Mouse (Mus musculus): ENCODE data around the gene Glt1d1. TPM values are rescaled to one million over a fixed set of nuclear protein-coding genes. Genes with fewer than 3 reads are reported as not detected.

The Glt1d1 gene
- total and polyA plus RNA-seq, 2 experiments from 2014 or later = 1.3 to 9.6 TPM

GRCm38 (mm10) chr5:127637622-127638021, 5.6 kb downstream of the Glt1d1 start:
- ATAC-seq (ENCODE audit: low FRiP score) (no peak), DNase-seq (ENCODE audit: low spot score) (no peak)
- Histone ChIP-seq H3K4me2 (ENCODE audit: low read depth, low read length, poor library complexity, severe bottlenecking) (no peak overlapping the region), H3K27me3 (ENCODE audit: insufficient read depth, low read length) (no peaks in the 10 kb centered on the region), H3K4me1 (ENCODE audit: insufficient read depth, low read length) (no peaks in the 10 kb centered on the region), H3K27ac (ENCODE audit: low read depth, low read length) (no peak overlapping the region), H3K9me3 (ENCODE audit: low read length) (no peaks in the 10 kb centered on the region), H3K36me3 (ENCODE audit: insufficient read depth, low read length) (no peaks in the 10 kb centered on the region), H3K4me3 (ENCODE audit: low read depth, low read length) (no peak overlapping the region), H3K9ac (replicated peaks; ENCODE audit: low read length, poor library complexity, severe bottlenecking) (no peak overlapping the region)
- no peak for TF ChIP-seq CTCF (IDR thresholded peaks at IDR 0.05)
- WGBS = 76% methylated on average over 4 of the region's 4 CpGs

- TF ChIP-seq CTCF (IDR thresholded peaks at IDR 0.05) = no peak
- no peak overlapping the region for H3K4me3 ChIP-seq (ENCODE audit: low read depth, low read length)
- H3K9me3 ChIP-seq (ENCODE audit: low read length) = no peaks in the 10 kb centered on the region
- H3K36me3 ChIP-seq (ENCODE audit: insufficient read depth, low read length) = no peaks in the 10 kb centered on the region
- H3K4me2 ChIP-seq (ENCODE audit: low read depth, low read length, poor library complexity, severe bottlenecking) = no peak overlapping the region
- H3K27me3 ChIP-seq (ENCODE audit: insufficient read depth, low read length) = no peaks in the 10 kb centered on the region
- DNase-seq (ENCODE audit: low spot score) = no peak
- H3K9ac ChIP-seq (replicated peaks; ENCODE audit: low read length, poor library complexity, severe bottlenecking) = no peak overlapping the region
- WGBS = 91% methylated on average over 2 of the region's 2 CpGs
- no peak for ATAC-seq (ENCODE audit: low FRiP score)
- H3K4me1 ChIP-seq (ENCODE audit: insufficient read depth, low read length) = no peaks in the 10 kb centered on the region
- H3K27ac ChIP-seq (ENCODE audit: low read depth, low read length) = no peak overlapping the region
These were observed 6.1 kb downstream of the Glt1d1 start for GRCm38 (mm10) chr5:127638177-127638576.

- DNase-seq (ENCODE audit: low spot score) (no peak), ATAC-seq (ENCODE audit: low FRiP score) (no peak)
- H3K27ac ChIP-seq (ENCODE audit: low read depth, low read length) = no peak overlapping the region
- WGBS = 89% methylated on average over 6 of the region's 6 CpGs
- no peaks in the 10 kb centered on the region for H3K27me3 ChIP-seq (ENCODE audit: insufficient read depth, low read length)
- no peaks in the 10 kb centered on the region for H3K36me3 ChIP-seq (ENCODE audit: insufficient read depth, low read length)
- no peaks in the 10 kb centered on the region for H3K4me1 ChIP-seq (ENCODE audit: insufficient read depth, low read length)
- H3K4me3 ChIP-seq (ENCODE audit: low read depth, low read length) = no peak overlapping the region
- H3K4me2 ChIP-seq (ENCODE audit: low read depth, low read length, poor library complexity, severe bottlenecking) = no peak overlapping the region
- H3K9me3 ChIP-seq (ENCODE audit: low read length) = no peaks in the 10 kb centered on the region
- no peak for TF ChIP-seq CTCF (IDR thresholded peaks at IDR 0.05)
- no peak overlapping the region for H3K9ac ChIP-seq (replicated peaks; ENCODE audit: low read length, poor library complexity, severe bottlenecking)
These were observed 7.1 kb downstream of the Glt1d1 start for GRCm38 (mm10) chr5:127639067-127639605.

- Histone ChIP-seq H3K27me3 (ENCODE audit: insufficient read depth, low read length) (no peaks in the 10 kb centered on the region), H3K9ac (replicated peaks; ENCODE audit: low read length, poor library complexity, severe bottlenecking) (no peak overlapping the region), H3K4me3 (ENCODE audit: low read depth, low read length) (no peak overlapping the region), H3K36me3 (ENCODE audit: insufficient read depth, low read length) (no peaks in the 10 kb centered on the region), H3K4me1 (ENCODE audit: insufficient read depth, low read length) (no peaks in the 10 kb centered on the region), H3K9me3 (ENCODE audit: low read length) (no peaks in the 10 kb centered on the region), H3K27ac (ENCODE audit: low read depth, low read length) (no peak overlapping the region), H3K4me2 (ENCODE audit: low read depth, low read length, poor library complexity, severe bottlenecking) (no peak overlapping the region)
- no peak for TF ChIP-seq CTCF (IDR thresholded peaks at IDR 0.05)
- ATAC-seq (ENCODE audit: low FRiP score) (no peak), DNase-seq (ENCODE audit: low spot score) (no peak)
- 96% methylated on average over 13 of the region's 13 CpGs for WGBS
These were observed 7.6 kb downstream of the Glt1d1 start for GRCm38 (mm10) chr5:127639635-127640034.

GRCm38 (mm10) chr5:127640359-127640758, 8.3 kb downstream of the Glt1d1 start:
- no peaks in the 10 kb centered on the region for H3K27me3 ChIP-seq (ENCODE audit: insufficient read depth, low read length)
- no peak overlapping the region for H3K4me3 ChIP-seq (ENCODE audit: low read depth, low read length)
- no peaks in the 10 kb centered on the region for H3K4me1 ChIP-seq (ENCODE audit: insufficient read depth, low read length)
- H3K9ac ChIP-seq (replicated peaks; ENCODE audit: low read length, poor library complexity, severe bottlenecking) = no peak overlapping the region
- TF ChIP-seq CTCF (IDR thresholded peaks at IDR 0.05) = peak; percentile 46
- 91% methylated on average over 3 of the region's 3 CpGs for WGBS
- ATAC-seq (ENCODE audit: low FRiP score) (no peak), DNase-seq (ENCODE audit: low spot score) (no peak)
- 0 out of 2 replicates have a peak, but pooled peaks cover 4% of the 10 kb centered on the region for H3K36me3 ChIP-seq (ENCODE audit: insufficient read depth, low read length)
- no peaks in the 10 kb centered on the region for H3K9me3 ChIP-seq (ENCODE audit: low read length)
- H3K4me2 ChIP-seq (ENCODE audit: low read depth, low read length, poor library complexity, severe bottlenecking) = no peak overlapping the region
- H3K27ac ChIP-seq (ENCODE audit: low read depth, low read length) = no peak overlapping the region

GRCm38 (mm10) chr5:127641185-127641958, 9.3 kb downstream of the Glt1d1 start:
- no peaks in the 10 kb centered on the region for H3K9me3 ChIP-seq (ENCODE audit: low read length)
- 91% methylated on average over 15 of the region's 15 CpGs for WGBS
- no peaks in the 10 kb centered on the region for H3K27me3 ChIP-seq (ENCODE audit: insufficient read depth, low read length)
- H3K9ac ChIP-seq (replicated peaks; ENCODE audit: low read length, poor library complexity, severe bottlenecking) = no peak overlapping the region
- H3K4me1 ChIP-seq (ENCODE audit: insufficient read depth, low read length) = no peaks in the 10 kb centered on the region
- no peak for TF ChIP-seq CTCF (IDR thresholded peaks at IDR 0.05)
- H3K4me3 ChIP-seq (ENCODE audit: low read depth, low read length) = no peak overlapping the region
- H3K36me3 ChIP-seq (ENCODE audit: insufficient read depth, low read length) = 0 out of 2 replicates have a peak, but pooled peaks cover 4% of the 10 kb centered on the region
- H3K4me2 ChIP-seq (ENCODE audit: low read depth, low read length, poor library complexity, severe bottlenecking) = no peak overlapping the region
- no peak for ATAC-seq (ENCODE audit: low FRiP score)
- H3K27ac ChIP-seq (ENCODE audit: low read depth, low read length) = no peak overlapping the region
- no peak for DNase-seq (ENCODE audit: low spot score)

All from midbrain, postnatal 0 days (tissue).